Mouse (Mus musculus) kidney, postnatal 10 days (tissue): ENCODE measurements at regions not wholly inside any gene's neighbourhood (a gene's known extent, or its start where the extent isn't known, plus 50 kb on each side); places are given as distances from the start of the nearest gene placed in this dataset.
A peak's percentile ranks its signal among the peaks of the same experiment; 100 is the strongest.
"Not testable (repeated sequence)": the region's sequence is repeated elsewhere in the genome, so short reads cannot be mapped to it uniquely, and the experiment has no call there.

Experiments
- DNase-seq: peaks from one replicate; pipeline ENCODE4 v3.0.0; 2021; ENCODE audit warnings: mixed read lengths

DNA sequence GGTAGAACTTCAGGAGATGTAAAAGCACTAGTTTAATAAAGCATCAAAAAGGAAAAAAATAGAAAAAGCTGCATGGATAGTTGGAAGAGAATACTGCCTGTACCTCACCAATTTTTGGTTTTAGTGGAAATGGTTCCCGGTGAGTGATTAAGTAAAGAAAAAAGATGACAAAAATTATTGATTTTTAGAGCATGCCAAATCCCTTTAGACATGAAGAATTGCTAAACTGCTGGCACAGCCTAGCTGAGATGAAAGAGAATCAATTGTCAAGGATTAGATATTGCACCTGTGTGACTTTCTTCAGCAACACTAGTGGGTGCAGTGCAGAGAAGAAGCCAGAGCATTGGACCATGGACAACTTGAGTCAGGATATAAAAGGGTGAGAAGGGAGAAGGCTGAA lies 348.7 kb upstream of the Cpeb2 start:
- DNase-seq, result no peak

DNA sequence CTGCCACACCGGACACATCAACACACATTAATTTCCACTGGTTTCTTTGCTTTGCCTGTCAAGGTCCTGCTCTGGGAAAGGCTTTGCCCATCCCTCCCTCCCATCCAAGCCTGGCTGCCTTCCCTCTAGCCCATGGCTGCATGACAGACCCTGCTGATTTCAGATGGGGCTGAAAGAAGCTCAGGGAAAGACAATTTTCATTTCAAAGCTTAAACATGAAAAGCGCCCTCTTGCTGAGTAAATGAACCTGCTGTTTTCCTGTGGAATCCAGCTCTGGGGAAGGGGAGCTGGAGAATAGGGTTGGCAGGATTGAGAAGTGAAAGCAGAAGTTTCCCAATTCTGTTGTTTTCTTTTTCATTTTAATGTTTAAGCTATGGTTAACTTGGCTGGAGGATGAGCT lies 341.1 kb upstream of the Cpeb2 start:
- no peak for DNase-seq

DNA sequence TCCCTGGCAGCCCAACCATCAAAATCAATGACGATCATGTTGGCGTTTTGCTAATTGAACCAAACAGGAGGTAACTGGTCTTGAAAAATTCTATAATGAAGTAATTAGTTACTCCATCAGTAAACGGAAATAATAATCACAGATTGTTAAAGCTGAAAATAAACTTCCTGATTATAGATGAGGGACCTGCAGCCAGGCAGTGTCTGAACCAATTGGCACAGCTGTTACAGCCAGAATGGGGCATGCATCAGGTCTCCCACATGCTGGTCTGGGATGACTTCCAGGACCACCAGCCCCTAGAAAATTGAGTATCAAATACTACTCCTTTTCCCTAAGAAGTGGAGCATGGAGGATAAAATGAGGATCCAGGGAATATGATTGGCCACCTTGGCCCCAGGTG lies 326.8 kb upstream of the Cpeb2 start:
- no peak for DNase-seq

DNA sequence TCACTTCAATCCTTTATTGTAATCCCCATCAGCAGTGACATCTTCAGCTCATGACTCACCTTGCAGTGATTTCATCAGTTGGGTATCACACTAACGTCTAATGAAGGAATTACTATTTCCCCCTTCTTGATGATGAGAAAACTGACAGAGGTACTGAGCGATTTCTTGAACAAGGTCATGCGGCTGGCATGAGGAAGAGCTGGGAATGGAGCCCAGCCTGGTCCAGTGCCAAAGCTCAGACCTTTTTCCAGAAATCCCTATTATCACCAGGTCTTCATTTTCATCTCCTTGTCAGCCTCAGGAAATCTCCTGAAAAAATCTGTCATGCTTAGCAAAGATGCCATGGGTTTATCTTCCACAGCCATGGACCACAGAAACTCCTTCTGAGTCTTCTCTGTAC lies 313.6 kb upstream of the Cpeb2 start:
- no peak for DNase-seq

DNA sequence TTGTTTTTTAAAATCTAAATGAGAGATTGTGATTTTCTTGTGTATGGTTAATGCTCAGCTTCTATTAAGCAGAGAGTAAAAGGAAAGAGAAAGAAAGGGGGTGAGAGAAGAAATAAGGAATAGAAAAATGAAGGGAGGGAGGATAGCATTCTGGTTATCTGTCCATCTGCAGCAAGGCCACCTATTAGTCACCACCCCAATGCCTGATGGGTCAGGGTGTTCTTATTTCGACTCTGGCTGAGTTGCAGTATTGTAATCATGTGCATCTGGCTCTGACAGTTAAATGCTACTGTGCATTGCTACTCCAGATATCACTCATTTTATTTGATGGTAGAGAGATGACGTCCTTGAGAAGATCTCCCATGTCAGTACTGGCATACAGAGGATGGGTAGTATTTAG lies 300.9 kb upstream of the Cpeb2 start:
- DNase-seq, result no peak

DNA sequence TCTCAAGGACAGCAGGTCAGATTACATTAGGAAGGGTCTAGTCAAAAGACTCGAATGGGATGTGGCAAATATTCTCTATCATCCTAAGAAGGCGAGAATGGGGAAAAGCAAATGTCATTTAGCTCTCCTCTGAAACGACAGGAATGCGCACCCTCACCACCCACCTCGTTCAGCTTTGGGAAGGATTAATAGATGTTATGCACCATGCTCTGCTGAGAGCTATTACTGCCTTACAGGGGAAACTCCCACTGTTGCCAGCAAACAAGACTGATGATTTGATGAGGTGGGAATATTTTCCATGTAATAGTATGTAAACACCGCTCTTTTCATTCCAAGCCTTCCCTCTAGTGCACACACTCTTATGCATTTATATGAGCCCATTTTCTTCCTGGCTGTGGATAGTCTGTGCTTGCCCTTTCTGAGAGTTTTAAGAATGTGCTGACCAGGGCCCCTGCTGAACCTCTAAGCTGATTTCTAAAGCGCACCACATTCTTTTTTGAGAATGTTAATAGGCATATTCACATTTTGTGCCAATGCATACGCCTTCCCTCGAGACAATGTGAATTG lies 273.6 kb upstream of the Cpeb2 start:
- DNase-seq, result no peak

DNA sequence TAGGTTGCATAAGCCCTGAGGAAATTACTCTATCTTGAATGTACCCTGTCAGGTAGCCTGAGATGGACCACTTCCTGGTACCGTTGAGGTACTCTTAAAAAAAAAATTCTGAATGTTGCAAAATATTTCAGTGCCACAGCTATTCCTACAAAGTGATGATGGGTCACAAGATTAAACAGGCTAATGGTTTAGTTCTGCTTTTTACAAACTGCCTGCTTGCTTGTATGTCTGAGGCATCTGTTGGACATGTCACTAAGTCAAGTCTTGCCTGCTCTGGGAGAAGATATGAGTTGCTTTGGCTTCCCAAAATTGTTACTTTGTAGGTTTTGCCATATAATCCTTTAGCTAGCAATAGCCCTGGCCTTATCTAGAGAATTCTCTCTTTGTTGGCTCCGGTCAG lies 266.0 kb upstream of the Cpeb2 start:
- not testable (repeated sequence) for DNase-seq

DNA sequence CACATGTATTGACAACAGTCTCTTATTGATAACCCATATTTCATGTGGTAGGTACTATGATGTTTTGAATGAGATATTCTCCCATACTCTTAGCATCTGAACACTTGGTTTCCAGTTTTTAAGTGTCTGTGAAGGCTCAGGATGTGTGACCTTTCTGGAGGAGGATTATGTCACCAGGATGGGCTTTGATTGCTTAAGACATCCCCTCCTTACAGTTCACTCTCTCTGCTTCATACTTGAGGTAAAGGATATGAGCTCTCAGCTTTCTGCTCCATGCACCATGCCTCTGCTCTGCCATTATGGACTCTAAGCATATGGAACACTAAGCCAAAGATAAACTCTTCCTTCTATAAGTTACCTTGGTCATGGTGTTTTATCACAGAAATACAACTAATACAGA lies 263.8 kb upstream of the Cpeb2 start:
- no peak for DNase-seq

DNA sequence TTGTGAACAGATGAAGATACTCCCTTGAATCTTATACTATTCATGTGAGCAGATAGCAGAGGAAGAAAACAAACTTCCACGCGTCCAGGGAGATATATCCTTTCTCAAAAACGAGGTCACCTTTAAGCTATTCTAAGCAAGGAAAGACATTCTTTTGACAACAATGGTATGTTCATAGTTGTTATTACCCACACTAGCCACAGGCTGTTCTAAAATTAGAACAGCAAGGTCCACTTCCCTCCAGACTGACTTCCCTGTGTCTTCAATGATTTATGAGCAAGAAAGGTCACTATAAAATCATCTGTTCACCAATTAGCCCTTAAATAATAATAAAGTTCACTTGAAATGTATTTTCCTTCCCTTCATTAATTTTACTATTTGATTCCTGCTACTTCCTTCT lies 263.3 kb upstream of the Cpeb2 start:
- DNase-seq, result no peak

DNA sequence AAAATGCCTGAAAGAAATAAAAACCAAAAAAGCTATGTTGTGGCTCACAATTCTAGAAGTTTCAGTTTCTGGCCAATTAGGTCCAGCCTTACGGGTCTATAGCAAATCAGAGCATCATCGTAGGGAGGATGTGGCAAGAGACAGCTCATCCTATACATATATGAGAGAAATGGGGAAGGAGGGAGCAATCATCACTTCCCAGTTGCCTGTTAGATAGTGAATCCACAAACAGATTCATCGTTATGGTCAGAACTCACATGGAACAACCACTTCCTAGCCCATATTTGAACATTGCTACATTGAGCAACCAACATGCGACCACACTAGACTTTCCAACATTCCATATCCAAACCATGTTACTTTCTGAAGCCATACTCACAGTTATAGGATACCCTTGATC lies 255.9 kb upstream of the Cpeb2 start:
- no peak for DNase-seq

DNA sequence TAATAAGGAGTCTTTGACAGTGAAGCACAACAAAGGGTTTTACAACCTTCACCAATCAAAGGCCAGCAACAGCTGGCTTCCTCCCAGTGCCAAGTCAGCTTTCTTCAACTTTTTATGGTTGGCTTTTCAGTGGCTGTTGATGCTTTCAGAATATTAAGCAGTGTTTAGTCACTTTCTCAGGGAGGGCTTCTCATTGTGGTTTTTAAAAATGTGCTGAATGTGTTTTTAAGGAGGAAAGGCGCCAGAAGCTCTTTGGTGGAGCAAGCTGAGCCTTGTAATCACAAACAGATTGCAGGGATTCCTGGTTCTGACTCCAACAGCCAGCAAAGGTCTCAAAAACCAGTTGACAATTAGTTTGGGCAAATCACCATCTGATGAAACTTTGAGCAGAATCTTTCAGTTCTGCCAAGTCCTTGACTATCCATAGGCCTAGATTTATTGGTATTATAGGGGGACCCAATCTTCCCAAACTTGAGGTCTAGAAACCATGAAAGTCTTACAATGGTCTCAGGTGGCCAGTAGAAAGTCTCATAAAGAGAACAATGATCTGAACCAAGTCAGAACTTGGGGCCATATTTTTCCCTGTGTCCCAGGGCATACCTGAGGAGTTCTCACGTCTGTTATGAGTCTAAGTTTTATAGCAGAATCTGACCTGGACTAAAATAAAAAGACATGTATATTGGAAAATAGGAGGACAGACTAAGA lies 251.9 kb upstream of the Cpeb2 start:
- DNase-seq, result peak; percentile 4

DNA sequence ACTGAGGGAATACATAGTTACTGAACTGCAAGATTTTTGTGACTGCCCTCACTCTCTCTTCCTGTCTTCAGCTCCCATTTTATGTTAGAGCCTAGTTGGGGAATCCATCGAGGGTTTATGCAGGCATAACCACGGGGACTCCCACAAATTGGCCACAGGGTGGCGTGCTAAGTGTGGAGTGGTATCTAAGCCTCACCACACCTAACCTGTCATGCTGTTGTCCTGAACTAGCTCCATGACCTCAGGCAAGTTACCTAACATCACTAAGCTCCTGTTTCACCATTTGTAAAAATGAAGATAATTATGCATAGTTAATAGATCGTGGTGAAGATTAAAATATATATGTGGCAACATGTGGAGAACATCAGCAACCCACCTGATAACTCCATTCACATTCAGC lies 246.8 kb upstream of the Cpeb2 start:
- DNase-seq, result peak; percentile 10

DNA sequence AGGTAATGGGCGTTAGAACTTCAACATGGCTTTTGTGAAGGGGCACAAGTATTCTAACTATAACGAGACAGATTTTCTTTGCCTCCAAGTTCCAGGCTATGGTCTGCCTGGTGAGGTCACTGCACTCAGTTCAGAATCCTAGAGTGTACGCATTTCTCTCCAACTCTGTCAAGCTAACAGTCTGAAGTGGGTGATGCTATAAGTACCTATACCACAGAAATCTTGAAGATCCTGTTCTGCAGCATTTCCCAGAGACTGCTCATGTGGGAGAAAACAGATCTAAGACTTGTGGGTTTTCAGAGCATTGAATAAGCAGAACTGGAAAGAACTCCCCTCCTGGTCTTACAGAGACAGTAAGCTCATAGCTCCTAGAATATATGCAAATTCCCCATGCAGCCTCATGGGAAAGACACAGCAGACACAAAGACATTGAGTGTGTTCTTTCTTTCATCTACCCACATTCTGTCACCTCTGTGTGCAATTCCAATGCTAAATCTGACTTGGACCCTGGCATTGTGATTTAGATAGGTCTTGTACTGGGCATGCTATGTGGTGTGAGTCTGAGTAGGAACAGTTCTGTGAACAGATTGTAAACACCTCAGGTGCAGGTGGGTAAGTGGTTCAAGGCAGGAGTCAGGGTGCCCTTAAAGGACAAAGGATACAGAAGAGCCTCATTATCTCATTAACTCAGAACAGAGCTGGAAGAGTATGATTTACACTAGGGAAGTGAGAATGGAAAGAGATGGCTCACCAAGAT lies 245.1 kb upstream of the Cpeb2 start:
- DNase-seq, result no peak

DNA sequence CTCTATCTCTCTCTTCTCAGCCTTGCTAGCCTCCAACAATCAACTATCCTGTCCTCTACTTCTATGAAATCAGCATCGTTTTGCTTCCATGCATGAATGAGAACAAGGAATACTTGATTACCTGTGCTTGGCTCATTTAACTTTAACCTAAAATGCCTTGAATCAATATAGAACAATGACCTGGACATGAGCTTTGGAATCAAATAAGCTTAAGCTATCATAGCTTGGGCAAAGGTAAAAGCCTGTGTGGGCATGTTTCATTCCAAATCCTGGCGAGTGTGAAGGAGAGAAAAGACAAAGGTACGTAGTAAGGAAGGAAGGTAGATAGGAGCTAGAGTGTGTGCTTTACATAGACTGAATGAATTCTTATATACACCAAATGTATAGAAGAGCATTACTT lies 243.7 kb upstream of the Cpeb2 start:
- no peak for DNase-seq

DNA sequence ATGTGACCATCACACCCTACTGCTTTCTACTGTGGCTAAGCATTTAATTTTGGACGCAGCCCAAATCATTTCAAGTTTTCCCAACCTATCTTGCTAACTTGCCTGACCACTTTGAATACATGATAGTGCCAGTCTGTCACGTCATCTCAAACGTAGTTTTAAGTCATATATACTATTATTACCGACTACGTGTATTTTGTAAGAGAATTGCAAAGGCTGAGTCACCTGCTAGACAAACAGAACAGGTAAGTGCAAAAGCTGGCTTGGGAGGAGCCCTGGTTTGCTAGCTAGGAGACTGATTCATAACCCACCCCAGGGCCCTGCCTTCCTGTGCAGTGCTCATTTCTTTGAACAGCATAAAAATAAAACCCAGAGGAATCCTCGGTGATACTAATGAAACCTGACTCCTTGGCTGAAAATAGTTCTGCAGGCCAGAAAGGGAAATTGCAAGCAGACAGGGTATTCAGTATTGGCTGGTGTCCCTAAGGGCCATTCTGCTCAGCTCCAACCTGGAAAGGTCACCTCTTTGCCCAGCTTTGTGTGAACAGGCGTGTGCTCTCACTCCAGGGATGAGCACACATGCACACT lies 208.9 kb upstream of the Cpeb2 start:
- no peak for DNase-seq

DNA sequence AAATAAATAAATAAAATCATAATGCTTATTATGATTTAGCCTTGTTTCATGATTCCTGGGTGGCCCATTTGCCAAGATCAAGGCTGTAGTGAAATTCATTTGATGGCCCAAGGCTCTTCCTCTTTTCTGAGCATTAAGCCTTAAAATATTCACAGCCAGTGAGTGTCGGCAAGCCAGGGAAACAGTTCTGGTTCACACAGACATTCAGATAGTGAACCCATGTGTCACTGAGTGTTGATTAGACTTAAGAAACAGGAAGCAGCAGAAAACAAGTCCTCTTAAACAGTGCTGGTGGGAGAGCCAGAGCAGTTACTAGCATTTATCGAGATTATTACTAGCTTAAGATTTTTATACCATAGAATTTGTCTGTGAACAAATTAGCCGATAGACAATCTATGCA lies 201.7 kb upstream of the Cpeb2 start:
- no peak for DNase-seq

DNA sequence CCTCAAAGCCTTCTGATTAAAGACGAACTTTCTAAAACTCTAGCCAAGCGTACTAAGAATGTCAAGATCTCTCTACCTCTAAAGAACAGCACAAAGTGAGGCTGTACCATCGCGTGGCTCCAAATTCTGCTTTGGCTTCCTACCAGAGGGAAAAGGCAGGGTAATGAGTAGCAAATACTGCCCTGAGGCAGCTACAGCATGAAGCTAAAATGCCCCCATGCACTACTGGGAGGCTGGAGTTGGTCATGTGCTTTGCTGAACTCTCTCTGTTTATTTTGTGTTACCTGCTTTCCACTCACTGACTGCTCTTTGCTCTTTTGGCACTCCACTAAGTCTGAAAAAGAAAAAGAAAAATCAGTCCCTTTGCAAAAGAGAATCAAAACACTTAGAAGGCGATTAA lies 201.1 kb upstream of the Cpeb2 start:
- DNase-seq, result peak; percentile 68

DNA sequence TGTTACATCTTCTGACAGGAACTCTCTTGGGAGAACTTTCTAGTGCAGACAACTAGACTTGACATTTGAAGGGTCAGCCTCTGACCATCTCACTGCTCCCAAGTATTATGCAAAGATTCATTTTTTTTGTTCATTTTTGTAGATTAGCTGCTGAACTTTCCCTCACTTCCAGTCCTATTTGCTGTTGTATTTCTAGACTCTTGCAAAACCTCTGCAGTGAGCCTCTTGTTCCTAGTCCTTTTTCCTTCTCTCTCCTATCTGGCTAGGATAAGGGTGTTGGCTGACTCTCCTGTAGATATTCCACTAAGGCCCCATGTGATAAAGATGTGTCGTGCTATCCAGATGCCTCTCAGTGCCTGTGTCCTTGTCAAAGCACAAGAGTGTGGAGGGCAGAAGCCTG lies 198.5 kb upstream of the Cpeb2 start:
- DNase-seq, result no peak

DNA sequence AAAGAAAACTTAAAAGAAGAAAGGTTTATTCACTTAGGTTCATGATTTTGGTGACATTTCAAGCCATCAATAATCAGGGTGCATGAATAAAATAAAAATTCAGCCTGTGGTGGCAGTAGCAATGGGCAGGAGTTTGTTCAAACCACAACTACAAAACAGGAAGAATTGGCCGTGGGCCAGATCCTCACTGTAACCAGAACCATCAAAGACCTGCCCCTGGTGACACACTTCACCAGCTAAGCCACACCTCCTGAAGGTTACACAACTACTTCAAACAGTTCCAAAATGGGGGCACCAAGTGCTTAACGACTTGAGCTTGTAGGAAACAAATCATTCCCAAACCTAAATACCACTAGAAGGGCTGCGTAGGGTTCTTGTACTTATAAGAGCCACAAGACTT lies 195.4 kb upstream of the Cpeb2 start:
- DNase-seq, result peak; percentile 64

DNA sequence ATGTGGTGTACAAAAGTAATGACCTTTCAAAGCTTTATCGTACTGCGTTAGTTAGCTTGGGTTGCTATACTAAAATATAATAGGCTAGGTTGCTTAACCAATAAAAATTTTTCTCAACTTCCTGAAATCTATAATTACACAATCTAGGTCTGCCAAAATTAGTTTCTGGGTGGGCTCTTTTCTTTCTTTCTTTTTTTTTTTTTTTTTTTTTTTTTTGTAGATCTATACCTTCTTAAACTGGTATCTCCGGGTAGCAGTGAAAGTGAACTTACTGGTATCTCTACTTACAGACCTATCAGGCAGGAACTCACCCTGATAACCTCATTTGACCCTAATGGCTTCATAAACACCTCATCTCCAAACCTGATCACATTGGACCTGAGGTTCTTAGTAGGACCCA lies 193.4 kb upstream of the Cpeb2 start:
- no peak for DNase-seq

DNA sequence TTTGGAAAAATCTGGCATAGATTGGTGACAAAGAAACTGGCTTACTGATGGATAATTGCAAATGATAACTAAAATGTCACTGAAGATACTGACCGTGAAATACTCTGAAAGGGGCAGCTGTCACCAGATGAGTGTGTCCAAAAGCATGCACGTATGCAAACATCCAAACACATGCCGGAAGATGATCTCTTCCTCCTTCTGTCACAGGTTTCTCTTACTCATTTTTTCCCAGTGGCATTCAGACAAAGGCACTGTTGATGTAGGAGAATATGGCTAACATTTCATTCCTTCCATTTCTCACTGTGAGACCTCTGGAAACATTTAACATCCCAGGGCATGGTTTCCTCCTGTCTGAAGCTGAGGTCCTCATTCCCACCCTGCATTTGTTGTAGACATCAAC lies 190.4 kb upstream of the Cpeb2 start:
- no peak for DNase-seq

DNA sequence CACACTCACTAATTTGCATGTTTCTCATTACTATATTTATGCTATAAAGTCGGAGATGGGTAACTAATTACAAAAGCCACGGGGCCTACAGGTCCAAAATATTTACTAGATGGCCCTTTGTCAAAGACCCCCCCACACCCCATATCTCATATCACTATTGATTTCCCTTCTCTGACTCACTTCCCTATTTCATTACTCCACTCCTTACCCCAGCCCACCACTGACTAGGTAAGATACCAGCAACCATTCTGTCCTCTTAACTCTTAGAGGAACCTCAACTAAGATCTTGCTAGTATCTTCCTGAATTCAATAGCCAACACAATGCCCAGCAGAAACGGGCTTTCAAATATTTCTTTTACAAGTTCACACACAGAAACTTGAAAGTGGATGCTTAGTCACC lies 187.1 kb upstream of the Cpeb2 start:
- DNase-seq, result no peak

DNA sequence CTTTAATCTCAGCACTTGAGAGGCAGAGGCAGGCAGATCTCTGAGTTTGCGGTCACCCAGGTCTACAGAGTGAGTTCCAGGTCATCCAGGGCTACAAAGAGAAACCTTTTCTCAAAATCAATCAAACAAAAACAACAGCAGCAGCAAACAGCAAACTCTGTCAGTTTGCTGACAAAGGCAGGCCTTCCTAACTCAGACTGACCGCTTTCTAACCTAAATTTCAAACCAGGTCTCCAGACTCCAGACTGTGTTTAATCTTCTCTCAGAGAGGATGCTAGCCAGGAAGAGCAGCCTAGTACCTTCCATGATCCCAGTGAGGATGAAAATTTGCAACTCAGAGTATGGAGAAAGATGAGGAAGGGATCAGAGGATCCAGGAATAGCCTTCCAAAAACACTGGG lies 185.7 kb upstream of the Cpeb2 start:
- no peak for DNase-seq
